Mouse (Mus musculus) lung, postnatal 0 days (tissue): ENCODE measurements around the gene Cemip. TPM values are rescaled to one million over a fixed set of nuclear protein-coding genes. Genes with fewer than 3 reads are reported as not detected.

Experiments
- ATAC-seq: fragments of 200-750 bp; cut with Nextera tagmentation; 2 replicates; pipeline ENCODE4 v1.8.0; 2017; ENCODE audit warnings: moderate library complexity
- DNase-seq: peaks from one replicate; pipeline ENCODE4 v3.0.0-alpha.2; 2016; ENCODE audit warnings: low spot score
- H3K27ac ChIP-seq: fragments of 300-500 bp; sonication (generic); 2 replicates; pipeline ENCODE4 v1.5.1; 2014; ENCODE audit warnings: antibody characterized with exemption, mild to moderate bottlenecking, low read length, mixed read lengths
- H3K27me3 ChIP-seq: fragments of 300-500 bp; sonication (generic); replicated peaks from 2 replicates; pipeline ENCODE4 v1.6.1; 2014; ENCODE audit warnings: low read length, mixed read lengths; ENCODE audit not compliant: insufficient read depth
- H3K36me3 ChIP-seq: fragments of 300-500 bp; sonication (generic); 2 replicates; pipeline ENCODE4 v1.6.1; 2014; ENCODE audit warnings: low read length, mixed read lengths; ENCODE audit not compliant: insufficient read depth
- H3K4me1 ChIP-seq: fragments of 300-500 bp; sonication (generic); 2 replicates; pipeline ENCODE4 v1.6.1; 2014; ENCODE audit warnings: antibody characterized with exemption, low read depth, low read length, mixed read lengths; ENCODE audit not compliant: insufficient read depth
- H3K4me2 ChIP-seq: fragments of 300-500 bp; sonication (generic); replicated peaks from 2 replicates; pipeline ENCODE4 v1.6.1; 2014; ENCODE audit warnings: low read depth, mild to moderate bottlenecking, low read length, moderate library complexity, mixed read lengths
- H3K4me3 ChIP-seq: fragments of 300-500 bp; sonication (generic); 2 replicates; pipeline ENCODE4 v1.5.1; 2014; ENCODE audit warnings: low read depth, low read length
- H3K9ac ChIP-seq: fragments of 300-500 bp; sonication (generic); replicated peaks from 2 replicates; pipeline ENCODE4 v1.6.1; 2014; ENCODE audit warnings: low read depth, mild to moderate bottlenecking
- H3K9me3 ChIP-seq: fragments of 300-500 bp; sonication (generic); 2 replicates; pipeline ENCODE4 v1.6.1; 2016; ENCODE audit warnings: low read length, mixed read lengths
- CTCF ChIP-seq: IDR thresholded peaks from 2 replicates; pipeline ENCODE4 v1.5.1; 2016; ENCODE audit warnings: antibody characterized with exemption, mild to moderate bottlenecking
- EP300 ChIP-seq: IDR thresholded peaks from 2 replicates; pipeline ENCODE4 v1.6.1; 2016; ENCODE audit warnings: antibody characterized with exemption, mild to moderate bottlenecking, control low read depth
- WGBS: fragments of 180-500 bp; shearing (Covaris S2); extraction: QIAGEN DNeasy Blood & Tissue Kit; methylation state at CpG from one replicate; pipeline ENCODE4 v1.1.7; 2014; 5-methylcytosine and 5-hydroxymethylcytosine counted together
- polyA plus RNA-seq: library from polyadenylated mRNA; unstranded; fragments of >200 nt; fragmentation: Nextera tagmentation; extraction: Ambion mirVana; gene quantifications from 2 replicates; pipeline ENCODE4 v1.2.1, GENCODE M21; 2015

The Cemip gene
- polyA plus RNA-seq, 1 experiment from 2014 or later: 0.57 TPM

GRCm38 (mm10) chr7:83972485-83972884 is 113.8 kb downstream of the Cemip start:
- ATAC-seq: peak; percentile 63; the same call in 1 of the 2 replicates
- no peaks in the 10 kb centered on the region for H3K9me3 ChIP-seq
- H3K4me2 ChIP-seq: no peak overlapping the region
- no peak overlapping the region for H3K9ac ChIP-seq
- no peak overlapping the region for H3K4me3 ChIP-seq
- H3K36me3 ChIP-seq: no peaks in the 10 kb centered on the region
- WGBS: 40% methylated on average over 7 of the region's 7 CpGs
- no peak overlapping the region for H3K27ac ChIP-seq
- H3K4me1 ChIP-seq: no peaks in the 10 kb centered on the region
- TF ChIP-seq EP300 (no peak), CTCF (no peak)
- no peaks in the 10 kb centered on the region for H3K27me3 ChIP-seq
- peak; percentile 48 for DNase-seq

- TF ChIP-seq EP300 (no peak), CTCF (no peak)
- H3K4me1 ChIP-seq: no peaks in the 10 kb centered on the region
- no peaks in the 10 kb centered on the region for H3K27me3 ChIP-seq
- H3K9me3 ChIP-seq: no peaks in the 10 kb centered on the region
- H3K4me2 ChIP-seq: no peak overlapping the region
- no peak overlapping the region for H3K9ac ChIP-seq
- no peaks in the 10 kb centered on the region for H3K36me3 ChIP-seq
- peak; percentile 65 for ATAC-seq
- no peak overlapping the region for H3K27ac ChIP-seq
- peak; percentile 83 for DNase-seq
- WGBS: 44% methylated on average over 5 of the region's 5 CpGs
- H3K4me3 ChIP-seq: no peak overlapping the region
Observed at GRCm38 (mm10) chr7:83966047-83966818, 120.1 kb downstream of the Cemip start.

GRCm38 (mm10) chr7:83965181-83965580 is 121.1 kb downstream of the Cemip start:
- Histone ChIP-seq H3K4me1 (no peaks in the 10 kb centered on the region), H3K36me3 (no peaks in the 10 kb centered on the region), H3K9ac (no peak overlapping the region), H3K4me2 (no peak overlapping the region), H3K9me3 (no peaks in the 10 kb centered on the region), H3K4me3 (no peak overlapping the region), H3K27me3 (no peaks in the 10 kb centered on the region), H3K27ac (no peak overlapping the region)
- no peak for DNase-seq
- no peak for TF ChIP-seq CTCF
- TF ChIP-seq EP300: no peak
- ATAC-seq: no peak

- no peak for TF ChIP-seq EP300
- DNase-seq (no peak), ATAC-seq (no peak)
- WGBS: 84% methylated on average over 9 of the region's 9 CpGs
- no peak overlapping the region for H3K4me3 ChIP-seq
- H3K27ac ChIP-seq: no peak overlapping the region
- no peaks in the 10 kb centered on the region for H3K36me3 ChIP-seq
- H3K9ac ChIP-seq: no peak overlapping the region
- no peaks in the 10 kb centered on the region for H3K4me1 ChIP-seq
- no peaks in the 10 kb centered on the region for H3K27me3 ChIP-seq
- H3K9me3 ChIP-seq: no peaks in the 10 kb centered on the region
- H3K4me2 ChIP-seq: no peak overlapping the region
Observed at GRCm38 (mm10) chr7:83952511-83952910, 133.8 kb downstream of the Cemip start.

GRCm38 (mm10) chr7:83951327-83951726 is 135.0 kb downstream of the Cemip start:
- Histone ChIP-seq H3K27me3 (no peaks in the 10 kb centered on the region), H3K4me3 (no peak overlapping the region), H3K27ac (no peak overlapping the region), H3K4me2 (no peak overlapping the region), H3K36me3 (no peaks in the 10 kb centered on the region), H3K4me1 (no peaks in the 10 kb centered on the region), H3K9ac (no peak overlapping the region), H3K9me3 (no peaks in the 10 kb centered on the region)
- no peak for DNase-seq
- 89% methylated on average over 14 of the region's 14 CpGs for WGBS
- TF ChIP-seq CTCF: no peak
- no peak for TF ChIP-seq EP300
- ATAC-seq: no peak

GRCm38 (mm10) chr7:83949662-83950061 is 136.6 kb downstream of the Cemip start:
- H3K27ac ChIP-seq: no peak overlapping the region

More at GRCm38 (mm10) chr7:83949662-83950061, 136.6 kb downstream of the Cemip start:
- ATAC-seq (no peak), DNase-seq (no peak)
- TF ChIP-seq CTCF (no peak), EP300 (no peak)
- H3K9ac ChIP-seq: no peak overlapping the region
- no peaks in the 10 kb centered on the region for H3K4me1 ChIP-seq
- no peaks in the 10 kb centered on the region for H3K27me3 ChIP-seq
- H3K9me3 ChIP-seq: no peaks in the 10 kb centered on the region
- no peak overlapping the region for H3K4me3 ChIP-seq
- no peak overlapping the region for H3K4me2 ChIP-seq
- WGBS: 70% methylated on average over 6 of the region's 6 CpGs
- H3K36me3 ChIP-seq: no peaks in the 10 kb centered on the region
